Comparison of ENCODE assay signal across 12 mouse cellular contexts in the genomic region with DNA sequence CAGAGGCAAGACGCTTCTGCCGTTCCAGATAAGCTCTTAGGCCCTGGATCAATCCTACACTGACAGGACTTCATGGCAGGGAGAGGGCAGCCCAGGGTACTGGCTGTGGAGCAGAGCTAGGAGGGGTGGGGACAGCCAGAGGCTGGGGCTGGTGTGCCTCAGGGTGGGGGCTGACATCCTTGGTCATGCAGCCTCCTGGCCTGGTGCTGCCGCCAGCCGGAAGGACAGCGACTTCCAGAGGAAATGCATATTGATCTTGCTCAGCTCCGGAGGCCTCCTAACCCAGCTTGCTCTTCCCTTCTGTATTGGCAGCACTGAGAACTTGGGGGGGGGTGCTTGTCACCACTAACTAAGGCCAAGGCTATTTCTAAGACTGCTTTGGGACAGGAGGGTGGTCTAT. TPM values are rescaled to one million over a fixed set of nuclear protein-coding genes. Genes with fewer than 3 reads are reported as not detected.
A peak's percentile ranks its signal among the peaks of the same experiment; 100 is the strongest.
DNase-seq lines count a peak whose midpoint lies in the region; ATAC-seq lines count a peak whose summit lies in the region.
"Had no signal": no experiment of that assay in that cellular context is flagged by ENCODE, and none has a peak within 500 bp of the region (broad histone marks: within the 10 kb centered on the region; RNA-seq: fewer than 3 reads in every experiment).

No protein-coding gene starts in this region.

- 29% methylated on average over 6 of the region's 6 CpGs for WGBS in hindbrain, embryonic 13.5 days
- WGBS in neural tube, embryonic 15.5 days: 41% methylated on average over 6 of the region's 6 CpGs

- peaks cover 52% of the 10 kb centered on the region for H3K4me1 ChIP-seq in hindbrain, embryonic 13.5 days (replicated peaks)
- peaks cover 45% of the 10 kb centered on the region for H3K4me1 ChIP-seq in neural tube, embryonic 15.5 days

- H3K9me3 ChIP-seq in hindbrain, embryonic 13.5 days: no peaks in the 10 kb centered on the region
- no peaks in the 10 kb centered on the region for H3K9me3 ChIP-seq in neural tube, embryonic 15.5 days (replicated peaks)
- H3K9me3 ChIP-seq: G1E had no signal

- H3K27me3 ChIP-seq in hindbrain, embryonic 13.5 days: 0 out of 2 replicates have a peak, but pooled peaks cover under 1% of the 10 kb centered on the region
- no peaks in the 10 kb centered on the region for H3K27me3 ChIP-seq in neural tube, embryonic 15.5 days (replicated peaks)

- peak overlapping the region; percentile 97 for H3K27ac ChIP-seq in hindbrain, embryonic 13.5 days
- peak overlapping the region; percentile 96 for H3K27ac ChIP-seq in neural tube, embryonic 15.5 days (replicated peaks)
- H3K27ac ChIP-seq: heart, adult 2 months; liver, embryonic 14.5 days had no signal

- DNase-seq in retina, postnatal 1 day: peak; percentile 11
- DNase-seq in retina, embryonic 14.5 days (ENCODE audit: low spot score): no peak
- peak; percentile 70 for DNase-seq in lung, postnatal 10 days
- no peak for DNase-seq in right cerebral cortex, adult 2 months (ENCODE audit: low spot score in 2 of 2)
- no peak for DNase-seq in c-Kit-positive CD71-positive TER-119-positive erythroid progenitor cells, embryonic 14.5 days (ENCODE audit: low spot score)
- DNase-seq in embryo, embryonic 9.5 days (ENCODE audit: extremely low spot score): no peak
- DNase-seq: adrenal gland, adult 8-10 months; heart, adult 2 months had no signal

- no peak for ATAC-seq in hindbrain, embryonic 13.5 days (ENCODE audit: low FRiP score)
- ATAC-seq in neural tube, embryonic 15.5 days (ENCODE audit: low FRiP score): no peak

- peak overlapping the region; percentile 27; the same call in 1 of the 2 replicates for H3K4me2 ChIP-seq in hindbrain, embryonic 13.5 days
- 0 out of 2 replicates have a peak overlapping the region, but pooled peaks have one; percentile 26 for H3K4me2 ChIP-seq in neural tube, embryonic 15.5 days

- H3K36me3 ChIP-seq in hindbrain, embryonic 13.5 days: no peaks in the 10 kb centered on the region
- no peaks in the 10 kb centered on the region for H3K36me3 ChIP-seq in neural tube, embryonic 15.5 days
- H3K36me3 ChIP-seq: G1E had no signal

- H3K9ac ChIP-seq in hindbrain, embryonic 13.5 days: peak overlapping the region; percentile 90
- H3K9ac ChIP-seq in neural tube, embryonic 15.5 days (replicated peaks): peak overlapping the region; percentile 26; the same call in 1 of the 2 replicates
- H3K9ac ChIP-seq: liver, embryonic 14.5 days had no signal

- H3K4me3 ChIP-seq in hindbrain, embryonic 13.5 days: no peak overlapping the region
- H3K4me3 ChIP-seq in neural tube, embryonic 15.5 days (replicated peaks): no peak overlapping the region
- H3K4me3 ChIP-seq: heart, adult 2 months had no signal

RNA-seq across cellular contexts. Expression of gene Nrxn2, which starts 3.1 kb away (rescaled TPM):
- polyA plus RNA-seq in hindbrain, embryonic 13.5 days (2015; fragmentation: Nextera tagmentation; extraction: Ambion mirVana): 23.5 and 27.7 TPM in 2 replicates
- polyA plus RNA-seq in neural tube, embryonic 15.5 days (2015; fragmentation: Nextera tagmentation; extraction: Ambion mirVana): 31.3 and 45.7 TPM in 2 replicates

RNA-seq across cellular contexts. Expression of gene Rasgrp2, which starts 16.3 kb away (rescaled TPM):
- polyA plus RNA-seq in hindbrain, embryonic 13.5 days (2015; fragmentation: Nextera tagmentation; extraction: Ambion mirVana): 42.0 and 43.2 TPM in 2 replicates
- polyA plus RNA-seq in neural tube, embryonic 15.5 days (2015; fragmentation: Nextera tagmentation; extraction: Ambion mirVana): 197 and 217 TPM in 2 replicates

RNA-seq across cellular contexts. Expression of gene Pygm, which starts 31.3 kb away (rescaled TPM):
- 4.9 and 5.7 TPM in 2 replicates for polyA plus RNA-seq in hindbrain, embryonic 13.5 days (2015; fragmentation: Nextera tagmentation; extraction: Ambion mirVana)
- polyA plus RNA-seq in neural tube, embryonic 15.5 days (2015; fragmentation: Nextera tagmentation; extraction: Ambion mirVana): 7.5 and 12.0 TPM in 2 replicates

RNA-seq across cellular contexts. Expression of gene Sf1, which starts 52.0 kb away (rescaled TPM):
- polyA plus RNA-seq in hindbrain, embryonic 13.5 days (2015; fragmentation: Nextera tagmentation; extraction: Ambion mirVana): 103 and 107 TPM in 2 replicates
- 88.7 and 104 TPM in 2 replicates for polyA plus RNA-seq in neural tube, embryonic 15.5 days (2015; fragmentation: Nextera tagmentation; extraction: Ambion mirVana)

Comparison
In these comparisons a context has a peak if more than half of its experiments do, and no peak if none do; other contexts are left out.
1. DNase-seq: peak in retina, postnatal 1 day (single experiment) and lung, postnatal 10 days (single experiment); none in retina, embryonic 14.5 days (single experiment), right cerebral cortex, adult 2 months (0 of 2), c-Kit-positive CD71-positive TER-119-positive erythroid progenitor cells, embryonic 14.5 days (single experiment) and embryo, embryonic 9.5 days (single experiment).